Mouse (Mus musculus) brain, embryonic 14.5 days (tissue): ENCODE data around the gene Defb41.
"Not testable (repeated sequence)": the region's sequence is repeated elsewhere in the genome, so short reads cannot be mapped to it uniquely, and the experiment has no call there.

ENCODE experiments used
- CTCF ChIP-seq: fragments of 200-500 bp; IDR thresholded peaks from 2 replicates; pipeline ENCODE4 v1.5.1; 2012; ENCODE audit warnings: inconsistent platforms, mild to moderate bottlenecking, moderate library complexity, borderline replicate concordance; ENCODE audit not compliant: insufficient read depth, insufficient read length; ENCODE audit errors: extremely low read depth
- POLR2A ChIP-seq: fragments of 200-500 bp; IDR thresholded peaks from 2 replicates; pipeline ENCODE4 v1.6.1; 2012; ENCODE audit warnings: mild to moderate bottlenecking, inconsistent platforms, borderline replicate concordance; ENCODE audit not compliant: poor library complexity, insufficient read depth, insufficient read length, severe bottlenecking; ENCODE audit errors: extremely low read depth

GRCm38 (mm10) chr1:18245801-18246580 is 18.9 kb downstream of the Defb41 start:
- not testable (repeated sequence) for TF ChIP-seq CTCF, POLR2A
